Mouse (Mus musculus): ENCODE results near the gene Acad9. TPM values are rescaled to one million over a fixed set of nuclear protein-coding genes. Genes with fewer than 3 reads are reported as not detected.
"Not testable (repeated sequence)": the region's sequence is repeated elsewhere in the genome, so short reads cannot be mapped to it uniquely, and the experiment has no call there.

Gene Acad9
- polyA plus RNA-seq, 1 experiment from 2014 or later: 98.9 TPM

DNA sequence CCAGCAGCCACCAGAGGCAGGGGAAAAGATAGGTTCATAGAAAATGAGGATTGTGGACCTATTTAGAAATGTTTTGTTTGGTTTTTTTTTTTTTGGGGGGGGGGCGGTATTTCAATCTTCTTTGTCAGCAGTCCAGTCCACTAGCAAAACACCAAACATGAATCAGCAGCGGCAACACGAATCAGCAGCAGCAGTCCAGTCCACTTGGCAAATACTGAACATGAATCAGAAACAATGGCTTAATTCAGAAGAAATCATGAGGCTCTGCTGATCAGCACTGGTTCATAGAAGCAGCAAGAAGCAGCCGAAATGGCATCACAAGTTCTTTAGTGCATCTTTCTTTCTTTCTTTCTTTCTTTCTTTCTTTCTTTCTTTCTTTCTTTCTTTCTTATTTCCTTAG, 50.3 kb downstream of the Acad9 start:
- WGBS: 94% methylated on average over 4 of the region's 4 CpGs
- ATAC-seq (ENCODE audit: low FRiP score, low read depth): no peak
- no peaks in the 10 kb centered on the region for H3K4me1 ChIP-seq

DNA sequence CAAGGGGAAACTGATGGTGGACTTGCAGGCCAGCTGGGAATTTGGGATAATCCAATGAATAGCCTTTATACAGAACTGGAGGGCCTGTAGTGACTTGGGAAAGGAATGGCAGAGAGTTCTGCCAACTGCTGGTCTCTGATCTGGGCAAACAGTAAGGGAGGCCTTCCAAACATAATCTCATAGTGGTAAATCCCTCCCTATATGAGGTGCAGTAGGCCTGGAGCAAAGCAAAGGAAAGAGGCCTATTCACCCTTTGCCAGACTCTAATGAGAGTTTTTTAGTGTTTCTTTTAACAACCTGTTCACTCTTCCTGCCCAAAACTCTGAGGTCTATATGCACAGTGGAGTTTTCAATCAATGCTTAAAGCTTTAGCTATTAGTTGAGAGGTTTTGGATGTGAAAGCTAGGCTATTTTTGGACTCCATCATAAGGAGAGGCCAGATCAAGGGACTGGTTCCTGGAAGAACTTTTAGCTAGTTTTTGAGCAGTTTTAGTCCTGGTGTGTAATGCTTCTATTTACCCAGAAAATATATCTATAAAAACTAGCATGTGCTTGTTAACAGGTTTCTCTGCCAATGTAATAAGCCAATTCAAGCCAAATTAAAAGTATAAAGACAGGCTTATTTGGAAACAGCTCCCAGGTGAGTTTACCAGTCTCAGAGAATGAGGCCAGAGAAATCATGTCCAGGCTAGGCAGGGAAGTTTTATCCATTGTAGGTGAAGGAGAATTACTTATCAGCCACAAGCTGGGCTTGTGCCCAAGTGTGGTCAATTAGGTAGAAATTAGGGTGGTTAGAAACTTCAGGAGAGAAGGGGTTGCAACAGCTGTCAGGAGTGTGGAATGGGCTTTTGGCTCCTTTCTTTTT, 54.1 kb downstream of the Acad9 start:
- Histone ChIP-seq H3K4me3 (no peak overlapping the region), H3K36me3 (no peaks in the 10 kb centered on the region), H3K4me1 (no peaks in the 10 kb centered on the region), H3K9ac (replicated peaks) (no peak overlapping the region), H3K9me3 (peaks cover 9% of the 10 kb centered on the region), H3K27me3 (no peaks in the 10 kb centered on the region), H3K4me2 (replicated peaks) (no peak overlapping the region), H3K27ac (replicated peaks) (no peak overlapping the region)
- no peak for ATAC-seq (ENCODE audit: low FRiP score, low read depth)

More for the DNA sequence above, 50.3 kb downstream of the Acad9 start:
- Histone ChIP-seq H3K27me3 (no peaks in the 10 kb centered on the region), H3K4me3 (no peak overlapping the region), H3K27ac (replicated peaks) (no peak overlapping the region), H3K9me3 (no peaks in the 10 kb centered on the region), H3K36me3 (no peaks in the 10 kb centered on the region), H3K4me2 (replicated peaks) (no peak overlapping the region), H3K9ac (replicated peaks) (no peak overlapping the region)

DNA sequence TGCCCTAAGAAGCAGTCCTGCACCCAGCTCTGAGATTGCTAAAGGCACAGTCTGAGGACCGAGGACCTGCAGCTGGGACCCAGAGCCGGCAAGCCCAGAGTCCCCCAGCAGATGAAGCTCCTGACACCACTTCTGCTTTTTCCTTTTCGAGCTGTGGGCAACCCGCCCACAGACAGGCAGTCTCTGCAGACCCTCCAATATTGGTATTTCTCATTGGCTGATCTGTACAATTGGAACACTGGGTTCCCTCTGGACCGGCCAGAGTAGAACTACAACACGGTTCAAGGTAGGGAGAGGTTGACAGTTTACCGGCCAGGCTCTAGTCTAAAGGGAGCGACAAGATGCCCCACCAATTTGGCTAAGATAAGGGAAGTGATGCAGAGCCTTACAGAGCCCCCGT, 60.4 kb downstream of the Acad9 start:
- H3K4me2 ChIP-seq (replicated peaks); H3K9ac ChIP-seq (replicated peaks); H3K27me3 ChIP-seq; ATAC-seq (ENCODE audit: low FRiP score, low read depth); H3K9me3 ChIP-seq; H3K4me1 ChIP-seq; H3K27ac ChIP-seq (replicated peaks); H3K4me3 ChIP-seq; H3K36me3 ChIP-seq: not testable (repeated sequence)
- WGBS: 94% methylated on average over 9 of the region's 9 CpGs

- Histone ChIP-seq H3K27me3 (no peaks in the 10 kb centered on the region), H3K4me2 (replicated peaks) (no peak overlapping the region), H3K9me3 (no peaks in the 10 kb centered on the region), H3K36me3 (no peaks in the 10 kb centered on the region), H3K4me1 (no peaks in the 10 kb centered on the region), H3K27ac (replicated peaks) (no peak overlapping the region), H3K9ac (replicated peaks) (no peak overlapping the region), H3K4me3 (no peak overlapping the region)
- no peak for ATAC-seq (ENCODE audit: low FRiP score, low read depth)
Observed at GRCm38 (mm10) chr3:36136152-36136551, 70.4 kb downstream of the Acad9 start.

- no peak for ATAC-seq (ENCODE audit: low FRiP score, low read depth)
- Histone ChIP-seq H3K4me3 (no peak overlapping the region), H3K27ac (replicated peaks) (no peak overlapping the region), H3K4me1 (no peaks in the 10 kb centered on the region), H3K9me3 (no peaks in the 10 kb centered on the region), H3K4me2 (replicated peaks) (no peak overlapping the region), H3K9ac (replicated peaks) (no peak overlapping the region), H3K27me3 (no peaks in the 10 kb centered on the region), H3K36me3 (no peaks in the 10 kb centered on the region)
- WGBS: 67% methylated on average over 2 of the region's 2 CpGs
Observed at GRCm38 (mm10) chr3:36137560-36137959, 71.8 kb downstream of the Acad9 start.

- Histone ChIP-seq H3K4me2 (replicated peaks) (no peak overlapping the region), H3K4me1 (no peaks in the 10 kb centered on the region), H3K4me3 (no peak overlapping the region), H3K27ac (replicated peaks) (no peak overlapping the region), H3K9ac (replicated peaks) (no peak overlapping the region), H3K9me3 (no peaks in the 10 kb centered on the region), H3K27me3 (no peaks in the 10 kb centered on the region), H3K36me3 (no peaks in the 10 kb centered on the region)
- no peak for ATAC-seq (ENCODE audit: low FRiP score, low read depth)
- WGBS: 61% methylated on average over 1 of the region's 1 CpGs
Observed at GRCm38 (mm10) chr3:36138171-36138660, 72.4 kb downstream of the Acad9 start.

- H3K4me2 ChIP-seq (replicated peaks): no peak overlapping the region
- H3K27ac ChIP-seq (replicated peaks): no peak overlapping the region
- H3K36me3 ChIP-seq: no peaks in the 10 kb centered on the region
- no peak overlapping the region for H3K9ac ChIP-seq (replicated peaks)
- no peaks in the 10 kb centered on the region for H3K27me3 ChIP-seq
- no peak for ATAC-seq (ENCODE audit: low FRiP score, low read depth)
- H3K4me1 ChIP-seq: no peaks in the 10 kb centered on the region
- no peak overlapping the region for H3K4me3 ChIP-seq
- H3K9me3 ChIP-seq: no peaks in the 10 kb centered on the region
Observed at GRCm38 (mm10) chr3:36138996-36139395, 73.2 kb downstream of the Acad9 start.

Other genes with a start within 250 kb of the Acad9 start
- gene Dcun1d1, start 128.5 kb upstream of the Acad9 start, polyA plus RNA-seq (2016; fragmentation: Nextera tagmentation; extraction: Ambion mirVana): 101 and 103 TPM in 2 replicates
- gene Mccc1, start 65.3 kb upstream of the Acad9 start, polyA plus RNA-seq (2016; fragmentation: Nextera tagmentation; extraction: Ambion mirVana): 34.9 and 37.7 TPM in 2 replicates
- not detected in 2 replicates for gene Ccdc144b, start 12.4 kb upstream of the Acad9 start, polyA plus RNA-seq (2016; fragmentation: Nextera tagmentation; extraction: Ambion mirVana)
- gene D3Ertd254e, start 85.0 kb downstream of the Acad9 start, polyA plus RNA-seq (2016; fragmentation: Nextera tagmentation; extraction: Ambion mirVana): 12.1 and 12.5 TPM in 2 replicates
- gene Qrfpr, start 156.3 kb downstream of the Acad9 start, polyA plus RNA-seq (2016; fragmentation: Nextera tagmentation; extraction: Ambion mirVana): 0.18 TPM in 1 of 2 replicates, not detected in the other

Data from midbrain, embryonic 12.5 days (tissue).